Mouse (Mus musculus): ENCODE measurements at regions not wholly inside any gene's neighbourhood (a gene's known extent, or its start where the extent isn't known, plus 50 kb on each side); places are given as distances from the start of the nearest gene placed in this dataset.
"Not testable (repeated sequence)": the region's sequence is repeated elsewhere in the genome, so short reads cannot be mapped to it uniquely, and the experiment has no call there.

GRCm38 (mm10) chr19:19347017-19347416, 236.0 kb upstream of the Rorb start:
- H3K4me3 ChIP-seq = no peak overlapping the region
- no peaks in the 10 kb centered on the region for H3K27me3 ChIP-seq (ENCODE audit: control insufficient read depth, insufficient read depth, insufficient read length)
- no peak overlapping the region for H3ac ChIP-seq (ENCODE audit: control insufficient read depth, insufficient read length)
- TF ChIP-seq REST (IDR thresholded peaks at IDR 0.05; ENCODE audit: insufficient read depth, insufficient read length) = no peak
- no peak for TF ChIP-seq POLR2AphosphoS2 (IDR thresholded peaks at IDR 0.05; ENCODE audit: insufficient read length, low read depth)
- no peak for TF ChIP-seq MYOD1 (IDR thresholded peaks at IDR 0.05; ENCODE audit: control insufficient read depth in 1 of 3, insufficient read length in 2 of 3, low read depth in 2 of 3)
- no peak for TF ChIP-seq POLR2A (IDR thresholded peaks at IDR 0.05; ENCODE audit: insufficient read length, low read depth)
- TF ChIP-seq TCF12 (IDR thresholded peaks at IDR 0.05; ENCODE audit: insufficient read depth, poor library complexity, severe bottlenecking) = no peak
- no peak for TF ChIP-seq TCF3 (IDR thresholded peaks at IDR 0.05; ENCODE audit: insufficient read length, low read depth)
- no peak for TF ChIP-seq E2F4 (IDR thresholded peaks at IDR 0.05; ENCODE audit: insufficient read depth)
- no peak for TF ChIP-seq USF1 (IDR thresholded peaks at IDR 0.05; ENCODE audit: low read depth)
- TF ChIP-seq MYOG (IDR thresholded peaks at IDR 0.05; ENCODE audit: control insufficient read depth in 1 of 3, insufficient read depth in 1 of 3, insufficient read length in 2 of 3, low read depth in 2 of 3) = no peak
- no peak for TF ChIP-seq CEBPB (IDR thresholded peaks at IDR 0.05; ENCODE audit: insufficient read depth, poor library complexity, severe bottlenecking)
- no peak for TF ChIP-seq SRF (IDR thresholded peaks at IDR 0.05; ENCODE audit: control insufficient read depth, insufficient read length, low read depth)
- TF ChIP-seq MAX (IDR thresholded peaks at IDR 0.05; ENCODE audit: low read depth) = no peak
- H3K4me2 ChIP-seq (ENCODE audit: low read depth) = no peak overlapping the region
- no peaks in the 10 kb centered on the region for H3K36me3 ChIP-seq (ENCODE audit: control insufficient read depth, insufficient read depth)
- H3K79me2 ChIP-seq (ENCODE audit: control insufficient read depth, insufficient read depth) = no peaks in the 10 kb centered on the region

GRCm38 (mm10) chr19:19344426-19344811, 233.4 kb upstream of the Rorb start:
- H3K36me3 ChIP-seq (ENCODE audit: control insufficient read depth, insufficient read depth) = no peaks in the 10 kb centered on the region
- H3K4me3 ChIP-seq = no peak overlapping the region
- H3K4me2 ChIP-seq (ENCODE audit: low read depth) = no peak overlapping the region
- no peaks in the 10 kb centered on the region for H3K27me3 ChIP-seq (ENCODE audit: control insufficient read depth, insufficient read depth, insufficient read length)
- no peak overlapping the region for H3ac ChIP-seq (ENCODE audit: control insufficient read depth, insufficient read length)
- TF ChIP-seq E2F4 (IDR thresholded peaks at IDR 0.05; ENCODE audit: insufficient read depth) = no peak
- no peak for TF ChIP-seq CEBPB (IDR thresholded peaks at IDR 0.05; ENCODE audit: insufficient read depth, poor library complexity, severe bottlenecking)
- no peak for TF ChIP-seq USF1 (IDR thresholded peaks at IDR 0.05; ENCODE audit: low read depth)
- no peak for TF ChIP-seq TCF12 (IDR thresholded peaks at IDR 0.05; ENCODE audit: insufficient read depth, poor library complexity, severe bottlenecking)
- TF ChIP-seq POLR2AphosphoS2 (IDR thresholded peaks at IDR 0.05; ENCODE audit: insufficient read length, low read depth) = no peak
- no peak for TF ChIP-seq TCF3 (IDR thresholded peaks at IDR 0.05; ENCODE audit: insufficient read length, low read depth)
- no peak for TF ChIP-seq MYOD1 (IDR thresholded peaks at IDR 0.05; ENCODE audit: control insufficient read depth in 1 of 3, insufficient read length in 2 of 3, low read depth in 2 of 3)
- no peak for TF ChIP-seq MYOG (IDR thresholded peaks at IDR 0.05; ENCODE audit: control insufficient read depth in 1 of 3, insufficient read depth in 1 of 3, insufficient read length in 2 of 3, low read depth in 2 of 3)
- no peak for TF ChIP-seq MAX (IDR thresholded peaks at IDR 0.05; ENCODE audit: low read depth)
- no peak for TF ChIP-seq POLR2A (IDR thresholded peaks at IDR 0.05; ENCODE audit: insufficient read length, low read depth)
- no peak for TF ChIP-seq SRF (IDR thresholded peaks at IDR 0.05; ENCODE audit: control insufficient read depth, insufficient read length, low read depth)
- no peak for TF ChIP-seq REST (IDR thresholded peaks at IDR 0.05; ENCODE audit: insufficient read depth, insufficient read length)
- H3K79me2 ChIP-seq (ENCODE audit: control insufficient read depth, insufficient read depth) = no peaks in the 10 kb centered on the region

GRCm38 (mm10) chr19:19343702-19344425, 232.9 kb upstream of the Rorb start:
- Histone ChIP-seq H3K4me2 (ENCODE audit: low read depth) (no peak overlapping the region), H3K4me3 (no peak overlapping the region), H3K79me2 (ENCODE audit: control insufficient read depth, insufficient read depth) (no peaks in the 10 kb centered on the region), H3K36me3 (ENCODE audit: control insufficient read depth, insufficient read depth) (no peaks in the 10 kb centered on the region), H3ac (ENCODE audit: control insufficient read depth, insufficient read length) (no peak overlapping the region), H3K27me3 (ENCODE audit: control insufficient read depth, insufficient read depth, insufficient read length) (no peaks in the 10 kb centered on the region)
- TF ChIP-seq TCF12 (IDR thresholded peaks at IDR 0.05; ENCODE audit: insufficient read depth, poor library complexity, severe bottlenecking) (no peak), REST (IDR thresholded peaks at IDR 0.05; ENCODE audit: insufficient read depth, insufficient read length) (no peak), USF1 (IDR thresholded peaks at IDR 0.05; ENCODE audit: low read depth) (no peak)

- not testable (repeated sequence) for H3K27me3 ChIP-seq (ENCODE audit: control insufficient read depth, insufficient read depth, insufficient read length); H3K4me2 ChIP-seq (ENCODE audit: low read depth); H3K36me3 ChIP-seq (ENCODE audit: control insufficient read depth, insufficient read depth); H3K4me3 ChIP-seq; H3K79me2 ChIP-seq (ENCODE audit: control insufficient read depth, insufficient read depth); H3ac ChIP-seq (ENCODE audit: control insufficient read depth, insufficient read length)
Measured at GRCm38 (mm10) chr19:19307142-19307541, 196.1 kb upstream of the Rorb start.

GRCm38 (mm10) chr19:19306476-19307131, 195.6 kb upstream of the Rorb start:
- H3K79me2 ChIP-seq (ENCODE audit: control insufficient read depth, insufficient read depth) = no peaks in the 10 kb centered on the region
- H3K4me3 ChIP-seq = no peak overlapping the region
- no peak overlapping the region for H3K4me2 ChIP-seq (ENCODE audit: low read depth)
- H3K27me3 ChIP-seq (ENCODE audit: control insufficient read depth, insufficient read depth, insufficient read length) = no peaks in the 10 kb centered on the region
- H3ac ChIP-seq (ENCODE audit: control insufficient read depth, insufficient read length) = no peak overlapping the region
- H3K36me3 ChIP-seq (ENCODE audit: control insufficient read depth, insufficient read depth) = no peaks in the 10 kb centered on the region
- no peak for TF ChIP-seq E2F4 (IDR thresholded peaks at IDR 0.05; ENCODE audit: insufficient read depth)

GRCm38 (mm10) chr19:19285864-19286263, 174.9 kb upstream of the Rorb start:
- not testable (repeated sequence) for H3ac ChIP-seq (ENCODE audit: control insufficient read depth, insufficient read length); H3K27me3 ChIP-seq (ENCODE audit: control insufficient read depth, insufficient read depth, insufficient read length); H3K4me3 ChIP-seq; H3K36me3 ChIP-seq (ENCODE audit: control insufficient read depth, insufficient read depth); H3K4me2 ChIP-seq (ENCODE audit: low read depth); H3K79me2 ChIP-seq (ENCODE audit: control insufficient read depth, insufficient read depth)

Measured in myocyte (in vitro differentiated cells).